Mouse (Mus musculus) liver, postnatal 0 days (tissue): Measurements from ENCODE around the gene Slc46a2. TPM values are rescaled to one million over a fixed set of nuclear protein-coding genes. Genes with fewer than 3 reads are reported as not detected.

Experiments used
- ATAC-seq: fragments of 200-750 bp; cut with Nextera tagmentation; 2 replicates; pipeline ENCODE4 v1.8.0; 2017; ENCODE audit warnings: mild to moderate bottlenecking, moderate library complexity
- DNase-seq: peaks from one replicate; pipeline ENCODE4 v3.0.0-alpha.2; 2016
- H3K27ac ChIP-seq: fragments of 300-500 bp; sonication (generic); 2 replicates; pipeline ENCODE4 v1.5.1; 2014; ENCODE audit warnings: antibody characterized with exemption, moderate library complexity, mild to moderate bottlenecking, low read depth
- H3K27me3 ChIP-seq: fragments of 300-500 bp; sonication (generic); 2 replicates; pipeline ENCODE4 v1.6.1; 2014; ENCODE audit warnings: low read length, control low read depth, mixed read lengths; ENCODE audit not compliant: insufficient read depth
- H3K36me3 ChIP-seq: fragments of 300-500 bp; sonication (generic); replicated peaks from 2 replicates; pipeline ENCODE4 v1.6.1; 2014; ENCODE audit warnings: mild to moderate bottlenecking, control low read depth, low read length, moderate library complexity, mixed read lengths; ENCODE audit not compliant: insufficient read depth
- H3K4me1 ChIP-seq: fragments of 300-500 bp; sonication (generic); 2 replicates; pipeline ENCODE4 v1.6.1; 2014; ENCODE audit warnings: antibody characterized with exemption, mild to moderate bottlenecking, control low read depth; ENCODE audit not compliant: insufficient read depth
- H3K4me2 ChIP-seq: fragments of 300-500 bp; sonication (generic); 2 replicates; pipeline ENCODE4 v1.6.1; 2014; ENCODE audit warnings: low read depth, mild to moderate bottlenecking, low read length, moderate library complexity, mixed read lengths
- H3K4me3 ChIP-seq: fragments of 300-500 bp; sonication (generic); 2 replicates; pipeline ENCODE4 v1.5.1; 2014; ENCODE audit warnings: low read depth, low read length
- H3K9ac ChIP-seq: fragments of 300-500 bp; sonication (generic); replicated peaks from 2 replicates; pipeline ENCODE4 v1.6.1; 2014; ENCODE audit warnings: mild to moderate bottlenecking, moderate library complexity
- H3K9me3 ChIP-seq: fragments of 300-500 bp; sonication (generic); 2 replicates; pipeline ENCODE4 v1.6.1; 2016; ENCODE audit warnings: mild to moderate bottlenecking, control low read depth, low read length, mixed read lengths
- CTCF ChIP-seq: sonication (generic); IDR thresholded peaks from 2 replicates; pipeline ENCODE4 v1.5.1; 2016; ENCODE audit warnings: antibody characterized with exemption, low read depth
- EP300 ChIP-seq: IDR thresholded peaks from 2 replicates; pipeline ENCODE4 v1.6.1; 2016; ENCODE audit warnings: antibody characterized with exemption, low read depth, mild to moderate bottlenecking
- whole genome bisulfite sequencing: fragments of 180-500 bp; shearing (Covaris S2); extraction: QIAGEN DNeasy Blood & Tissue Kit; methylation state at CpG from one replicate; pipeline ENCODE4 v1.1.7; 2014; ENCODE audit not compliant: insufficient replicate concordance; 5-methylcytosine and 5-hydroxymethylcytosine counted together
- polyA plus RNA-seq: library from polyadenylated mRNA; unstranded; fragments of >200 nt; fragmentation: Nextera tagmentation; extraction: Ambion mirVana; gene quantifications from 2 replicates; pipeline ENCODE4 v1.2.1, GENCODE M21; 2015

Gene Slc46a2
- polyA plus RNA-seq, 1 experiment from 2014 or later: not detected

GRCm38 (mm10) chr4:59877025-59877424 lies 37.8 kb downstream of the Slc46a2 start:
- Histone ChIP-seq H3K27ac (no peak overlapping the region), H3K27me3 (no peaks in the 10 kb centered on the region), H3K4me1 (no peaks in the 10 kb centered on the region), H3K9ac (no peak overlapping the region), H3K4me2 (no peak overlapping the region), H3K9me3 (no peaks in the 10 kb centered on the region), H3K36me3 (peaks cover 23% of the 10 kb centered on the region), H3K4me3 (no peak overlapping the region)
- DNase-seq (no peak), ATAC-seq (no peak)
- 76% methylated on average over 2 of the region's 2 CpGs for WGBS
- TF ChIP-seq EP300 (no peak), CTCF (no peak)

GRCm38 (mm10) chr4:59876570-59876969 lies 38.3 kb downstream of the Slc46a2 start:
- WGBS: 84% methylated on average over 6 of the region's 6 CpGs
- ATAC-seq (no peak), DNase-seq (no peak)
- H3K27me3 ChIP-seq: no peaks in the 10 kb centered on the region
- H3K27ac ChIP-seq: no peak overlapping the region
- no peaks in the 10 kb centered on the region for H3K4me1 ChIP-seq
- H3K9ac ChIP-seq: no peak overlapping the region
- no peak overlapping the region for H3K4me3 ChIP-seq
- TF ChIP-seq EP300 (no peak), CTCF (no peak)
- no peaks in the 10 kb centered on the region for H3K9me3 ChIP-seq
- H3K4me2 ChIP-seq: no peak overlapping the region
- peaks cover 18% of the 10 kb centered on the region for H3K36me3 ChIP-seq

GRCm38 (mm10) chr4:59873830-59874229 lies 41.0 kb downstream of the Slc46a2 start:
- no peak overlapping the region for H3K4me2 ChIP-seq
- ATAC-seq: no peak
- 35% methylated on average over 5 of the region's 5 CpGs for WGBS
- no peak overlapping the region for H3K4me3 ChIP-seq
- TF ChIP-seq CTCF: no peak
- no peak for TF ChIP-seq EP300
- H3K36me3 ChIP-seq: 0 out of 2 replicates have a peak, but pooled peaks cover 3% of the 10 kb centered on the region
- no peak for DNase-seq
- H3K9me3 ChIP-seq: no peaks in the 10 kb centered on the region
- H3K9ac ChIP-seq: no peak overlapping the region
- H3K27me3 ChIP-seq: no peaks in the 10 kb centered on the region
- no peaks in the 10 kb centered on the region for H3K4me1 ChIP-seq
- no peak overlapping the region for H3K27ac ChIP-seq

GRCm38 (mm10) chr4:59873240-59873639 lies 41.6 kb downstream of the Slc46a2 start:
- DNase-seq: no peak
- no peak for TF ChIP-seq CTCF
- TF ChIP-seq EP300: no peak
- no peak for ATAC-seq
- Histone ChIP-seq H3K27me3 (no peaks in the 10 kb centered on the region), H3K36me3 (0 out of 2 replicates have a peak, but pooled peaks cover 3% of the 10 kb centered on the region), H3K9ac (no peak overlapping the region), H3K4me1 (no peaks in the 10 kb centered on the region), H3K9me3 (no peaks in the 10 kb centered on the region), H3K27ac (no peak overlapping the region), H3K4me2 (no peak overlapping the region), H3K4me3 (no peak overlapping the region)
- WGBS: 39% methylated on average over 6 of the region's 6 CpGs

- Histone ChIP-seq H3K4me1 (no peaks in the 10 kb centered on the region), H3K27ac (no peak overlapping the region), H3K27me3 (no peaks in the 10 kb centered on the region), H3K9ac (no peak overlapping the region), H3K9me3 (no peaks in the 10 kb centered on the region), H3K4me2 (no peak overlapping the region), H3K36me3 (0 out of 2 replicates have a peak, but pooled peaks cover 3% of the 10 kb centered on the region), H3K4me3 (no peak overlapping the region)
- DNase-seq (peak; percentile 79), ATAC-seq (peak; percentile 61)
- 47% methylated on average over 9 of the region's 9 CpGs for WGBS
- TF ChIP-seq EP300 (no peak), CTCF (peak; percentile 93)
Observed at GRCm38 (mm10) chr4:59870859-59871591, 43.8 kb downstream of the Slc46a2 start.

GRCm38 (mm10) chr4:59870433-59870832 lies 44.4 kb downstream of the Slc46a2 start:
- no peak for ATAC-seq
- DNase-seq: no peak
- 77% methylated on average over 6 of the region's 6 CpGs for WGBS

More at GRCm38 (mm10) chr4:59870433-59870832, 44.4 kb downstream of the Slc46a2 start:
- no peaks in the 10 kb centered on the region for H3K9me3 ChIP-seq
- H3K27ac ChIP-seq: no peak overlapping the region
- no peak overlapping the region for H3K9ac ChIP-seq
- no peaks in the 10 kb centered on the region for H3K27me3 ChIP-seq
- no peak for TF ChIP-seq CTCF
- no peak for TF ChIP-seq EP300
- no peaks in the 10 kb centered on the region for H3K4me1 ChIP-seq
- no peak overlapping the region for H3K4me2 ChIP-seq
- 0 out of 2 replicates have a peak, but pooled peaks cover 3% of the 10 kb centered on the region for H3K36me3 ChIP-seq
- H3K4me3 ChIP-seq: no peak overlapping the region
